ENCODE assay signal across 9 mouse cellular contexts in genomic region chr2:170476215-170476614, GRCm38 (mm10). TPM values are rescaled to one million over a fixed set of nuclear protein-coding genes. Genes with fewer than 3 reads are reported as not detected.
DNase-seq lines count a peak whose midpoint lies in the region; ATAC-seq and TF ChIP-seq lines count a peak whose summit lies in the region.
"Had no signal": no experiment of that assay in that cellular context is flagged by ENCODE, and none has a peak within 500 bp of the region (broad histone marks: within the 10 kb centered on the region; RNA-seq: fewer than 3 reads in every experiment).

No protein-coding gene starts in this region.

- H3K4me2 ChIP-seq in heart, embryonic 12.5 days: no peak overlapping the region
- no peak overlapping the region for H3K4me2 ChIP-seq in lung, postnatal 0 days (replicated peaks; ENCODE audit: low read depth, low read length)
- H3K4me2 ChIP-seq: liver, embryonic 15.5 days had no signal

- H3K36me3 ChIP-seq in heart, embryonic 12.5 days: no peaks in the 10 kb centered on the region
- H3K36me3 ChIP-seq in lung, postnatal 0 days (ENCODE audit: insufficient read depth, low read length): no peaks in the 10 kb centered on the region
- H3K36me3 ChIP-seq: liver, embryonic 15.5 days had no signal

- peaks cover 11% of the 10 kb centered on the region; the same call in 1 of the 2 replicates for H3K4me1 ChIP-seq in heart, embryonic 12.5 days (replicated peaks)
- 0 out of 2 replicates have a peak, but pooled peaks cover 5% of the 10 kb centered on the region for H3K4me1 ChIP-seq in lung, postnatal 0 days (ENCODE audit: insufficient read depth, low read depth, low read length)
- H3K4me1 ChIP-seq: liver, embryonic 15.5 days had no signal

- DNase-seq in heart, postnatal 4 days: peak; percentile 53
- peak; percentile 12 for DNase-seq in urinary bladder, postnatal 25 days (ENCODE audit: low spot score)
- no peak for DNase-seq in urinary bladder, postnatal 4 days (ENCODE audit: low spot score in 2 of 2)
- peak; percentile 7 for DNase-seq in lung, postnatal 0 days (ENCODE audit: low spot score)
- DNase-seq in embryo, embryonic 9.5 days (ENCODE audit: extremely low spot score): no peak
- no peak for DNase-seq in gastrocnemius, postnatal 36 days

- no peak for TF ChIP-seq EP300 in lung, postnatal 0 days (IDR thresholded peaks at IDR 0.05)

- intact Hi-C loops in gastrocnemius, postnatal 36 days (cut with DNase I): no loop called here

- peaks cover 74% of the 10 kb centered on the region for H3K27me3 ChIP-seq in heart, embryonic 12.5 days (replicated peaks)
- H3K27me3 ChIP-seq in lung, postnatal 0 days (replicated peaks; ENCODE audit: insufficient read depth, low read length): no peaks in the 10 kb centered on the region
- H3K27me3 ChIP-seq: liver, embryonic 15.5 days had no signal

- peak; percentile 64 for TF ChIP-seq CTCF in lung, postnatal 0 days (IDR thresholded peaks at IDR 0.05)

- ATAC-seq in heart, embryonic 12.5 days (ENCODE audit: insufficient number of reproducible peaks, low FRiP score): no peak
- no peak for ATAC-seq in lung, postnatal 0 days
- ATAC-seq: inflammation-experienced regulatory T-cells, adult 6 months had no signal

- 66% methylated on average over 11 of the region's 11 CpGs for WGBS in heart, embryonic 12.5 days
- WGBS in lung, postnatal 0 days: 61% methylated on average over 11 of the region's 11 CpGs

- no peak overlapping the region for H3K9ac ChIP-seq in heart, embryonic 12.5 days
- no peak overlapping the region for H3K9ac ChIP-seq in lung, postnatal 0 days (replicated peaks; ENCODE audit: low read depth)
- H3K9ac ChIP-seq: liver, embryonic 15.5 days had no signal

- no peak overlapping the region for H3K27ac ChIP-seq in heart, embryonic 12.5 days (ENCODE audit: poor library complexity, severe bottlenecking)
- H3K27ac ChIP-seq in lung, postnatal 0 days (ENCODE audit: low read length): no peak overlapping the region
- H3K27ac ChIP-seq: liver, embryonic 15.5 days had no signal

- no peak overlapping the region for H3K4me3 ChIP-seq in heart, embryonic 12.5 days
- H3K4me3 ChIP-seq in lung, postnatal 0 days (ENCODE audit: low read depth, low read length): no peak overlapping the region
- H3K4me3 ChIP-seq: liver, embryonic 15.5 days had no signal

- peaks cover 5% of the 10 kb centered on the region; the same call in 1 of the 2 replicates for H3K9me3 ChIP-seq in heart, embryonic 12.5 days (replicated peaks)
- no peaks in the 10 kb centered on the region for H3K9me3 ChIP-seq in lung, postnatal 0 days (ENCODE audit: low read length)
- H3K9me3 ChIP-seq: liver, embryonic 15.5 days had no signal

RNA-seq across cellular contexts. Expression of gene Pfdn4, which starts 20.0 kb away (rescaled TPM):
- total RNA-seq in heart, postnatal 4 days (2021): 10 to 100 TPM; 15.4 to 17.2 TPM
- 63.1 and 67.1 TPM in 2 replicates for polyA plus RNA-seq in heart, embryonic 12.5 days (2016; fragmentation: Nextera tagmentation; extraction: Ambion mirVana)
- polyA plus RNA-seq in lung, postnatal 0 days (2015; fragmentation: Nextera tagmentation; extraction: Ambion mirVana): 50.4 and 60.0 TPM in 2 replicates
- 10 to 100 TPM; 12.1 to 12.6 TPM for total RNA-seq in gastrocnemius, postnatal 36 days (2021)

RNA-seq across cellular contexts. Expression of gene Cyp24a1, which starts 20.7 kb away (rescaled TPM):
- total RNA-seq in heart, postnatal 4 days (2021): not detected
- polyA plus RNA-seq in heart, embryonic 12.5 days (2016; fragmentation: Nextera tagmentation; extraction: Ambion mirVana): not detected in 2 replicates
- polyA plus RNA-seq in lung, postnatal 0 days (2015; fragmentation: Nextera tagmentation; extraction: Ambion mirVana): not detected in 2 replicates
- total RNA-seq in gastrocnemius, postnatal 36 days (2021): not detected
- polyA plus RNA-seq: inflammation-experienced regulatory T-cells, adult 6 months; liver, embryonic 15.5 days had no signal

RNA-seq across cellular contexts. Expression of gene Bcas1, which starts 48.6 kb away (rescaled TPM):
- under 1 TPM; 0.24 to 0.97 TPM for total RNA-seq in heart, postnatal 4 days (2021)
- 0.74 and 1.1 TPM in 2 replicates for polyA plus RNA-seq in heart, embryonic 12.5 days (2016; fragmentation: Nextera tagmentation; extraction: Ambion mirVana)
- polyA plus RNA-seq in lung, postnatal 0 days (2015; fragmentation: Nextera tagmentation; extraction: Ambion mirVana): 3.0 and 3.1 TPM in 2 replicates
- total RNA-seq in gastrocnemius, postnatal 36 days (2021): 1 to 10 TPM in 1 of 2 experiments, under 1 TPM in 1; 0.89 to 2.1 TPM

Comparison
In these comparisons a context has a peak if more than half of its experiments do, and no peak if none do; other contexts are left out.
1. DNase-seq: peak in heart, postnatal 4 days (single experiment), urinary bladder, postnatal 25 days (single experiment) and lung, postnatal 0 days (single experiment); none in urinary bladder, postnatal 4 days (0 of 2), embryo, embryonic 9.5 days (single experiment) and gastrocnemius, postnatal 36 days (0 of 2).